24 mouse cellular contexts compared by ENCODE assay signal in the genomic region with DNA sequence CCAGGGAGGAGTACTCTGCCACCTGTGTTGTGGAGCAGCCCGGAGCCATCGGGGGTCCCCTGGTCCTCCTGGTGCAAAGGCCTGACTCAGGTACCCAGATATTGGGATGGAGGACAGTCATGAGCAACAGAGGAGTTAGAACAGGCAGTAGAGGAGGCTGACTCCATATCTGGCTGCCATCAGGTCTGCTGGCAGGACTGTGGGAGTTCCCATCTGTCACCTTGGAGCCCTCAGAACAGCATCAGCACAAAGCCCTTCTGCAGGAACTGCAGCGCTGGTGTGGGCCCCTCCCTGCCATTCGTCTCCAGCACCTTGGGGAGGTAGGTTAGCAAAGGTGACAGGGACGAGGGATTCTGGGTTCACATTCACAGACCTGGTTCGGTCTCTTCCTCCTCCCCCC. TPM values are rescaled to one million over a fixed set of nuclear protein-coding genes. Genes with fewer than 3 reads are reported as not detected.
A peak's percentile ranks its signal among the peaks of the same experiment; 100 is the strongest.
DNase-seq lines count a peak whose midpoint lies in the region; ATAC-seq and TF ChIP-seq lines count a peak whose summit lies in the region.
"Had no signal": no experiment of that assay in that cellular context is flagged by ENCODE, and none has a peak within 500 bp of the region (broad histone marks: within the 10 kb centered on the region; RNA-seq: fewer than 3 reads in every experiment).

No protein-coding gene starts in this region.

- no peak overlapping the region for H3K27ac ChIP-seq in hindbrain, embryonic 13.5 days
- no peak overlapping the region for H3K27ac ChIP-seq in hindbrain, embryonic 14.5 days
- H3K27ac ChIP-seq in heart, embryonic 11.5 days (ENCODE audit: low read depth, low read length) = no peak overlapping the region
- no peak overlapping the region for H3K27ac ChIP-seq in forebrain, postnatal 0 days (ENCODE audit: low read depth, low read length)
- H3K27ac ChIP-seq: forebrain, embryonic 15.5 days; gastrocnemius, adult 2 months; hindbrain, postnatal 0 days; kidney, postnatal 0 days; midbrain, embryonic 15.5 days had no signal

- H3K9ac ChIP-seq in hindbrain, embryonic 13.5 days = peak overlapping the region; percentile 19; the same call in 1 of the 2 replicates
- H3K9ac ChIP-seq in hindbrain, embryonic 14.5 days = no peak overlapping the region
- H3K9ac ChIP-seq in heart, embryonic 11.5 days (ENCODE audit: low read depth, low read length) = no peak overlapping the region
- no peak overlapping the region for H3K9ac ChIP-seq in forebrain, postnatal 0 days
- H3K9ac ChIP-seq: forebrain, embryonic 15.5 days; midbrain, embryonic 15.5 days had no signal

- peaks cover 12% of the 10 kb centered on the region for H3K4me1 ChIP-seq in hindbrain, embryonic 13.5 days (replicated peaks)
- H3K4me1 ChIP-seq in hindbrain, embryonic 14.5 days (replicated peaks; ENCODE audit: control insufficient read depth, insufficient read depth, low read length) = peaks cover 8% of the 10 kb centered on the region; the same call in 1 of the 2 replicates
- peaks cover 8% of the 10 kb centered on the region; the same call in 1 of the 2 replicates for H3K4me1 ChIP-seq in heart, embryonic 11.5 days (ENCODE audit: control insufficient read depth, insufficient read depth, low read length)
- H3K4me1 ChIP-seq in forebrain, postnatal 0 days (ENCODE audit: insufficient read depth) = peaks cover 3% of the 10 kb centered on the region; the same call in 1 of the 2 replicates

- H3K9me3 ChIP-seq in hindbrain, embryonic 13.5 days = no peaks in the 10 kb centered on the region
- H3K9me3 ChIP-seq in hindbrain, embryonic 14.5 days (ENCODE audit: control insufficient read depth, low read length) = no peaks in the 10 kb centered on the region
- H3K9me3 ChIP-seq in heart, embryonic 11.5 days (replicated peaks; ENCODE audit: control insufficient read depth, low read length) = no peaks in the 10 kb centered on the region
- H3K9me3 ChIP-seq in forebrain, postnatal 0 days (ENCODE audit: low read length) = no peaks in the 10 kb centered on the region
- H3K9me3 ChIP-seq: forebrain, embryonic 15.5 days; midbrain, embryonic 15.5 days had no signal

- no peak overlapping the region for H3K4me2 ChIP-seq in hindbrain, embryonic 13.5 days
- no peak overlapping the region for H3K4me2 ChIP-seq in hindbrain, embryonic 14.5 days (replicated peaks)
- H3K4me2 ChIP-seq in heart, embryonic 11.5 days = no peak overlapping the region
- H3K4me2 ChIP-seq in forebrain, postnatal 0 days (ENCODE audit: low read depth) = no peak overlapping the region
- H3K4me2 ChIP-seq: forebrain, embryonic 15.5 days; liver, embryonic 11.5 days; midbrain, embryonic 15.5 days had no signal

- peaks cover 28% of the 10 kb centered on the region for H3K36me3 ChIP-seq in hindbrain, embryonic 13.5 days
- H3K36me3 ChIP-seq in hindbrain, embryonic 14.5 days (replicated peaks; ENCODE audit: control insufficient read depth, insufficient read depth) = 0 out of 2 replicates have a peak, but pooled peaks cover 4% of the 10 kb centered on the region
- H3K36me3 ChIP-seq in heart, embryonic 11.5 days (ENCODE audit: control insufficient read depth, insufficient read depth, low read length) = no peaks in the 10 kb centered on the region; the same call in none of the 2 replicates
- H3K36me3 ChIP-seq in forebrain, postnatal 0 days (ENCODE audit: insufficient read depth) = no peaks in the 10 kb centered on the region; the same call in 1 of the 2 replicates
- H3K36me3 ChIP-seq: midbrain, embryonic 15.5 days had no signal

- DNase-seq in hindbrain, embryonic 14.5 days (ENCODE audit: low spot score) = no peak
- peak; percentile 84 for DNase-seq in cerebellum, adult 11-12 months
- DNase-seq in cerebellum, postnatal 10 days = peak; percentile 76 to 82
- DNase-seq in layer of hippocampus, adult 9-11 months = peak; percentile 83
- no peak for DNase-seq in T-cell, adult 2 months (ENCODE audit: low spot score)
- DNase-seq in forebrain, postnatal 0 days = no peak
- DNase-seq: adrenal gland, postnatal 25 days; gastrocnemius, adult 2 months; heart, adult 11 months; heart, postnatal 36 days; kidney, adult 11 months; lung, adult 2 months; lung, postnatal 36 days; right cerebral cortex, postnatal 14 days had no signal

- TF ChIP-seq CTCF in forebrain, postnatal 0 days (IDR thresholded peaks at IDR 0.05; ENCODE audit: low read depth) = no peak

- peaks cover 34% of the 10 kb centered on the region for H3K27me3 ChIP-seq in hindbrain, embryonic 13.5 days
- peaks cover 23% of the 10 kb centered on the region for H3K27me3 ChIP-seq in hindbrain, embryonic 14.5 days (ENCODE audit: control insufficient read depth, insufficient read depth, low read length)
- H3K27me3 ChIP-seq in heart, embryonic 11.5 days (ENCODE audit: control insufficient read depth, insufficient read depth, low read length) = peaks cover 19% of the 10 kb centered on the region
- H3K27me3 ChIP-seq in forebrain, postnatal 0 days (ENCODE audit: insufficient read depth, low read length) = peaks cover 4% of the 10 kb centered on the region; the same call in 1 of the 2 replicates
- H3K27me3 ChIP-seq: CH12.LX had no signal

- no peak overlapping the region for H3K4me3 ChIP-seq in hindbrain, embryonic 13.5 days
- H3K4me3 ChIP-seq in hindbrain, embryonic 14.5 days (replicated peaks; ENCODE audit: low read length) = no peak overlapping the region
- no peak overlapping the region for H3K4me3 ChIP-seq in heart, embryonic 11.5 days (ENCODE audit: low read depth, low read length)
- H3K4me3 ChIP-seq in forebrain, postnatal 0 days (ENCODE audit: low read depth, low read length) = no peak overlapping the region
- H3K4me3 ChIP-seq: forebrain, embryonic 15.5 days; gastrocnemius, adult 2 months; midbrain, embryonic 15.5 days; myocyte had no signal

- 93% methylated on average over 6 of the region's 6 CpGs for WGBS in hindbrain, embryonic 13.5 days
- WGBS in hindbrain, embryonic 14.5 days = 90% methylated on average over 6 of the region's 6 CpGs
- WGBS in heart, embryonic 11.5 days (ENCODE audit: insufficient replicate concordance) = 85% methylated on average over 6 of the region's 6 CpGs
- WGBS in forebrain, postnatal 0 days = 85% methylated on average over 6 of the region's 6 CpGs

- no peak for ATAC-seq in hindbrain, embryonic 13.5 days (ENCODE audit: low FRiP score)
- ATAC-seq in hindbrain, embryonic 14.5 days (ENCODE audit: low FRiP score) = no peak
- no peak for ATAC-seq in heart, embryonic 11.5 days (replicated peaks; ENCODE audit: insufficient number of reproducible peaks, low FRiP score, low TSS enrichment)
- ATAC-seq in forebrain, postnatal 0 days = no peak
- ATAC-seq: forebrain, embryonic 15.5 days; hindbrain, postnatal 0 days; midbrain, embryonic 15.5 days had no signal

RNA-seq across cellular contexts. Expression of a gene that starts 4.0 kb away (rescaled TPM):
- polyA plus RNA-seq in hindbrain, embryonic 13.5 days (2015; fragmentation: Nextera tagmentation; extraction: Ambion mirVana) = 0.88 and 1.2 TPM in 2 replicates
- 1.8 and 1.9 TPM in 2 replicates for polyA plus RNA-seq in hindbrain, embryonic 14.5 days (2014; fragmentation: Nextera tagmentation; extraction: Ambion mirVana)
- 0.84 and 1.1 TPM in 2 replicates for polyA plus RNA-seq in heart, embryonic 11.5 days (2014; fragmentation: Nextera tagmentation; extraction: Ambion mirVana)
- total RNA-seq in forebrain, postnatal 0 days (2014; rRNA removed) = 0.38 and 0.43 TPM in 2 replicates
- 0.74 and 0.78 TPM in 2 replicates for polyA plus RNA-seq in forebrain, postnatal 0 days (2015; fragmentation: Nextera tagmentation; extraction: Ambion mirVana)
- total RNA-seq: MEL had no signal

RNA-seq across cellular contexts. Expression of a gene that starts 10.0 kb away (rescaled TPM):
- polyA plus RNA-seq in hindbrain, embryonic 13.5 days (2015; fragmentation: Nextera tagmentation; extraction: Ambion mirVana) = 8.9 and 9.0 TPM in 2 replicates
- polyA plus RNA-seq in hindbrain, embryonic 14.5 days (2014; fragmentation: Nextera tagmentation; extraction: Ambion mirVana) = 5.5 and 6.4 TPM in 2 replicates
- polyA plus RNA-seq in heart, embryonic 11.5 days (2014; fragmentation: Nextera tagmentation; extraction: Ambion mirVana) = 10.9 and 12.0 TPM in 2 replicates
- 12.9 and 13.6 TPM in 2 replicates for total RNA-seq in forebrain, postnatal 0 days (2014; rRNA removed)
- polyA plus RNA-seq in forebrain, postnatal 0 days (2015; fragmentation: Nextera tagmentation; extraction: Ambion mirVana) = 3.2 and 4.7 TPM in 2 replicates

RNA-seq across cellular contexts. Expression of a gene that starts 10.0 kb away (rescaled TPM):
- 29.2 and 29.9 TPM in 2 replicates for polyA plus RNA-seq in hindbrain, embryonic 13.5 days (2015; fragmentation: Nextera tagmentation; extraction: Ambion mirVana)
- 25.3 and 27.1 TPM in 2 replicates for polyA plus RNA-seq in hindbrain, embryonic 14.5 days (2014; fragmentation: Nextera tagmentation; extraction: Ambion mirVana)
- polyA plus RNA-seq in heart, embryonic 11.5 days (2014; fragmentation: Nextera tagmentation; extraction: Ambion mirVana) = 21.5 and 25.1 TPM in 2 replicates
- total RNA-seq in forebrain, postnatal 0 days (2014; rRNA removed) = 34.2 and 39.9 TPM in 2 replicates
- polyA plus RNA-seq in forebrain, postnatal 0 days (2015; fragmentation: Nextera tagmentation; extraction: Ambion mirVana) = 20.2 and 23.2 TPM in 2 replicates

RNA-seq across cellular contexts. Expression of a gene that starts 59.7 kb away (rescaled TPM):
- polyA plus RNA-seq in hindbrain, embryonic 13.5 days (2015; fragmentation: Nextera tagmentation; extraction: Ambion mirVana) = 8.5 and 8.9 TPM in 2 replicates
- polyA plus RNA-seq in hindbrain, embryonic 14.5 days (2014; fragmentation: Nextera tagmentation; extraction: Ambion mirVana) = 5.9 and 6.0 TPM in 2 replicates
- 0.86 and 1.2 TPM in 2 replicates for polyA plus RNA-seq in heart, embryonic 11.5 days (2014; fragmentation: Nextera tagmentation; extraction: Ambion mirVana)
- total RNA-seq in forebrain, postnatal 0 days (2014; rRNA removed) = 17.4 and 25.3 TPM in 2 replicates
- 1.9 and 2.4 TPM in 2 replicates for polyA plus RNA-seq in forebrain, postnatal 0 days (2015; fragmentation: Nextera tagmentation; extraction: Ambion mirVana)
- total RNA-seq: MEL had no signal
- polyA plus RNA-seq: myocyte had no signal

Comparison
In these comparisons a context has a peak if more than half of its experiments do, and no peak if none do; other contexts are left out.
1. DNase-seq: peak in cerebellum, adult 11-12 months (single experiment), cerebellum, postnatal 10 days (2 of 2) and layer of hippocampus, adult 9-11 months (single experiment); none in hindbrain, embryonic 14.5 days (single experiment), T-cell, adult 2 months (single experiment) and forebrain, postnatal 0 days (single experiment).